Mouse (Mus musculus) heart, postnatal 0 days (tissue): ENCODE measurements around the gene 1700001F09Rik.
"Not testable (repeated sequence)": the region's sequence is repeated elsewhere in the genome, so short reads cannot be mapped to it uniquely, and the experiment has no call there.

Experiments used
- CTCF ChIP-seq: IDR thresholded peaks from 2 replicates; pipeline ENCODE4 v1.5.1; 2016; ENCODE audit warnings: antibody characterized with exemption, control low read depth, low read depth
- EP300 ChIP-seq: IDR thresholded peaks from 2 replicates; pipeline ENCODE4 v1.6.1; 2016; ENCODE audit warnings: antibody characterized with exemption, low read depth

GRCm38 (mm10) chr14:43328603-43329002, 19.0 kb downstream of the 1700001F09Rik start:
- TF ChIP-seq CTCF, EP300: not testable (repeated sequence)
